Mouse (Mus musculus) limb, embryonic 11.5 days (tissue): ENCODE results near the gene Tmem108. TPM values are rescaled to one million over a fixed set of nuclear protein-coding genes. Genes with fewer than 3 reads are reported as not detected.

Experiments
- ATAC-seq: fragments of 200-750 bp; cut with Nextera tagmentation; 2 replicates; pipeline ENCODE4 v1.8.0; 2017; ENCODE audit warnings: low read depth; ENCODE audit not compliant: insufficient number of reproducible peaks, low FRiP score, low TSS enrichment
- DNase-seq: peaks from one replicate; pipeline ENCODE4 v3.0.0-alpha.2; 2015; ENCODE audit warnings: low spot score
- H3K27ac ChIP-seq: fragments of 300-500 bp; sonication (generic); replicated peaks from 2 replicates; pipeline ENCODE4 v1.5.1; 2014; ENCODE audit warnings: low read depth, mild to moderate bottlenecking, low read length
- H3K27me3 ChIP-seq: fragments of 300-500 bp; sonication (generic); 2 replicates; pipeline ENCODE4 v1.6.1; 2014; ENCODE audit warnings: mild to moderate bottlenecking, low read length, mixed read lengths; ENCODE audit not compliant: control insufficient read depth, insufficient read depth
- H3K36me3 ChIP-seq: fragments of 300-500 bp; sonication (generic); 2 replicates; pipeline ENCODE4 v1.6.1; 2014; ENCODE audit warnings: mild to moderate bottlenecking, low read length, moderate library complexity, mixed read lengths; ENCODE audit not compliant: control insufficient read depth, insufficient read depth
- H3K4me1 ChIP-seq: fragments of 300-500 bp; sonication (generic); 2 replicates; pipeline ENCODE4 v1.6.1; 2014; ENCODE audit warnings: low read length, mixed read lengths; ENCODE audit not compliant: control insufficient read depth, insufficient read depth
- H3K4me2 ChIP-seq: fragments of 300-500 bp; sonication (generic); 2 replicates; pipeline ENCODE4 v1.6.1; 2014; ENCODE audit warnings: low read depth, mild to moderate bottlenecking, moderate library complexity; ENCODE audit not compliant: severe bottlenecking
- H3K4me3 ChIP-seq: fragments of 300-500 bp; sonication (generic); 2 replicates; pipeline ENCODE4 v1.5.1; 2014; ENCODE audit warnings: low read depth, low read length
- H3K9ac ChIP-seq: fragments of 300-500 bp; sonication (generic); 2 replicates; pipeline ENCODE4 v1.6.1; 2014; ENCODE audit warnings: mild to moderate bottlenecking, low read length
- H3K9me3 ChIP-seq: fragments of 300-500 bp; sonication (generic); 2 replicates; pipeline ENCODE4 v1.6.1; 2016; ENCODE audit warnings: low read length; ENCODE audit not compliant: control insufficient read depth
- WGBS: fragments of 180-500 bp; shearing (Covaris S2); extraction: QIAGEN DNeasy Blood & Tissue Kit; methylation state at CpG from one replicate; pipeline ENCODE4 v1.1.7; 2014; 5-methylcytosine and 5-hydroxymethylcytosine counted together
- polyA plus RNA-seq: library from polyadenylated mRNA; unstranded; fragments of >200 nt; fragmentation: Nextera tagmentation; extraction: Ambion mirVana; gene quantifications from 2 replicates; pipeline ENCODE4 v1.2.1, GENCODE M21; 2014

Gene Tmem108
- polyA plus RNA-seq, 1 experiment from 2014 or later = 11.9 TPM

DNA sequence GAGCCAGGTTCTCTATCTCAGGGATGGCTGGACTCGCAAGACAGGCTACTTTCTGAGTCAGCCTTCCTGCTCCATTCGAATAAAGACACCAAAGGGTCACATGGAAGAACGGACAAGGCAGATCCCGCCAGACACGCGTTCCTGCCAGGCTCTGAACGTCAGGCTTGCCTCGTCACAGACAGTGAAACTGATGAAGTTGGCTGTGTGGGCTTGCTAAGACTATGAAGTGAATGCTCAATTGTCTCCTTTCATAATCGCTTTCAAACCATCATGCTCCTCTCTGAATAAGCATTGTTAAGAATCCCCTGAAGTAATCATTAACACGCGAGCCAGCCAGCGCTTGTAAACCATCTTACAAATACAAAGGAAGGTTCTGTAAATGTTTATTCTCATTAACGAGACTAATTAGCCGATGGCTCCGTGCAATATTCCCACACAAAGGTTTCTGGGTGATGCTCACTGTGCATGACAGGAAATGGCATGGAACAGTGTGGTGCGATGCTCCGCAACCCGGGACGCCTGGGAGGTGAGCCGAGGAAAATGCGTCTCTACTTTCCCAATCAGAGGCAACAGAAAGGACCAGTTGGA is 210.9 kb downstream of the Tmem108 start:
- WGBS = 70% methylated on average over 21 of the region's 21 CpGs
- Histone ChIP-seq H3K9ac (no peak overlapping the region), H3K27ac (no peak overlapping the region), H3K9me3 (no peaks in the 10 kb centered on the region), H3K4me1 (no peaks in the 10 kb centered on the region), H3K4me2 (no peak overlapping the region), H3K36me3 (no peaks in the 10 kb centered on the region), H3K27me3 (no peaks in the 10 kb centered on the region), H3K4me3 (no peak overlapping the region)
- no peak for ATAC-seq
- DNase-seq = no peak

- Histone ChIP-seq H3K9ac (no peak overlapping the region), H3K27me3 (no peaks in the 10 kb centered on the region), H3K4me1 (no peaks in the 10 kb centered on the region), H3K4me3 (no peak overlapping the region), H3K4me2 (no peak overlapping the region), H3K27ac (no peak overlapping the region), H3K36me3 (no peaks in the 10 kb centered on the region), H3K9me3 (no peaks in the 10 kb centered on the region)
- no peak for ATAC-seq
- DNase-seq = no peak
- WGBS = 75% methylated on average over 3 of the region's 3 CpGs
These were observed 212.5 kb downstream of the Tmem108 start for GRCm38 (mm10) chr9:103549178-103549577.

DNA sequence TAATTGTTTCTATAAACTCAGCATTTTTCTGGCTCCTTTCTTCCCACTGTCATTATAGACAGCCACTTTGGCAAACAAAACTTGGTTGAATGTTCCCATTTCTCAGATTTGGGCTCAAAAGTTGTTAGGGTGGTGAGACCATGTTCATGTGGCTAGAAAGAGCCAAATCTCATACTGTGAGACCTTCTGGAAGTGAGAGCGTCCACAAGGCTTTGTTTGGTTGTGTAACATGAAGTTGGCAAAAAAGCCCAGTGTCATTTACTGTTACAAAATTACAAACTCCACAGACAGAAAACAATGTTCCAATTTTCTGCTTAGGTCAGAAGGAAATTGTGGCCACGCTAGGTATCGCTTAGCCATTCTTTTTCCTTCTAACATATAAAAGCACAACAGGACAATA is 213.0 kb downstream of the Tmem108 start:
- DNase-seq = no peak
- H3K4me1 ChIP-seq = no peaks in the 10 kb centered on the region
- H3K9me3 ChIP-seq = no peaks in the 10 kb centered on the region
- no peak overlapping the region for H3K4me2 ChIP-seq
- no peak overlapping the region for H3K27ac ChIP-seq
- no peak overlapping the region for H3K4me3 ChIP-seq
- no peaks in the 10 kb centered on the region for H3K27me3 ChIP-seq
- H3K36me3 ChIP-seq = no peaks in the 10 kb centered on the region
- ATAC-seq = no peak
- 94% methylated on average over 3 of the region's 3 CpGs for WGBS
- no peak overlapping the region for H3K9ac ChIP-seq

DNA sequence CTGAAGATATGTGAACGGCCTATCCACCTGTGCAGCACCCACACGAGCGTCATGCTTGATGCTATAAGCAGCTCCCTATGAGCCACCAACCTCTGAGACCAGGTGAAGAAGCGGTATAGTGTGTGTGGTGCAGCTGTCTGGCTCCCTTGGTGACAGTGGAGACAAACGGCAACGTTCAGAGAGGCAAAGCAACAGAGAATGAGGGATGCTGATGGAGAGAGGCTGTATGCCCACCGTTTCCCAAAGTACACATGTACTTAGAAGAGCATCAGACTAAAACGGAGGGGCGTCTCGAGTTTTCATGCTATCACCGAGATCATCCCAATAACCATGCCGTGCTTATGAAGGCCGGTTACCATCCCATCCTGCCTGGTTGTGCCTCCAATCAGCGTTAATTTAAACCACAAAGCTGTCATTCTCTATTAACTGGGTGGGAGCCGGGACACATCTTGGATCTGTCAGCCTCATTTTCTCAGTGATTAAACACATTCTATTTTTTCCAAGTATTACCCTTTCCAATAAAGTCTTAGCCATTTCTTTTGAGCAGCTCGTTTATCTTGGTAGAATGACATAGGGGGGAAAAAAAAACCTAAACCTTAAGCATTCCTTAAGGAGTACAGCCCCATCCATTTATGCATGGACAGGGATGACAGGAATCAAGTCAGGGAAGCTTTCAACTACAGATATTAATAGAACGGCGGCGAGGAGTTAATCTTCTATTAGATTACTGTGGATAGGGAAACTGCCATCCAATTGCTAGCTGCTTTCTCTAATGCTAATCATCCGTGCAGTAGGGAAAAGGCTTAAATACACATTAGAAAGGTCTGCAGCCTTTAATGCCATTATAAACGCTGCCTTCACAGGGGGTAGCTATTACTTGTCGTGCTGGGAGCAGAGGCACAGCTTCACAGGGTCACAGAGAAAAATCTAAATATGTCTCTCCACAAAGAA is 214.7 kb downstream of the Tmem108 start:
- H3K9me3 ChIP-seq = no peaks in the 10 kb centered on the region

DNA sequence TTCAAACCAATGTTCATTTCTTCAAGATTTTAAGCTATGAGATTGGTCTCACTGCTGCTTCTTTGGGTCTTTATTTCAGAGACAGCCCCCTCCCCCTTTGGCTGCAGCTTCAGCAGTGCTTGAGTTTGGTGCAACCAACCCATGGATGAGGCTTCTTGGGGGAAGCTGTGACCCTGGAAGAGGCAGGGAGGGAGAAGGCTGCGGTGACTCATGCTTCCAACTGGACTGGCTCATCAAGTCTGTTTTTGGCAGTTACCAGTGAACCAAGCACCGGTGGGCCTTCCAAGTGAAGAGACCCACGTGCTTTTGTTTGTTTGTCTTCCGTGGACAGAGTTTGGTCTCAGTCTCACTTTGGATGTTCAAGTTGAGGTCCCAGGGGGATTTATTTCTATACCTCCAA is 215.9 kb downstream of the Tmem108 start:
- Histone ChIP-seq H3K4me1 (no peaks in the 10 kb centered on the region), H3K9ac (no peak overlapping the region), H3K9me3 (no peaks in the 10 kb centered on the region), H3K4me2 (no peak overlapping the region), H3K27ac (no peak overlapping the region), H3K27me3 (no peaks in the 10 kb centered on the region), H3K4me3 (no peak overlapping the region), H3K36me3 (no peaks in the 10 kb centered on the region)
- ATAC-seq (no peak), DNase-seq (no peak)
- 87% methylated on average over 4 of the region's 4 CpGs for WGBS

More for the DNA sequence above, 214.7 kb downstream of the Tmem108 start:
- Histone ChIP-seq H3K4me3 (no peak overlapping the region), H3K36me3 (no peaks in the 10 kb centered on the region), H3K4me1 (no peaks in the 10 kb centered on the region), H3K9ac (no peak overlapping the region), H3K27me3 (no peaks in the 10 kb centered on the region), H3K4me2 (no peak overlapping the region), H3K27ac (no peak overlapping the region)
- 67% methylated on average over 22 of the region's 22 CpGs for WGBS
- ATAC-seq (no peak), DNase-seq (no peak)

GRCm38 (mm10) chr9:103545271-103545670 is 216.4 kb downstream of the Tmem108 start:
- H3K27ac ChIP-seq = no peak overlapping the region
- 53% methylated on average over 4 of the region's 4 CpGs for WGBS
- no peaks in the 10 kb centered on the region for H3K9me3 ChIP-seq
- H3K36me3 ChIP-seq = no peaks in the 10 kb centered on the region
- H3K4me1 ChIP-seq = no peaks in the 10 kb centered on the region
- H3K4me2 ChIP-seq = no peak overlapping the region
- no peak overlapping the region for H3K9ac ChIP-seq
- no peaks in the 10 kb centered on the region for H3K27me3 ChIP-seq
- no peak for ATAC-seq
- no peak overlapping the region for H3K4me3 ChIP-seq
- no peak for DNase-seq

GRCm38 (mm10) chr9:103544599-103544998 is 217.0 kb downstream of the Tmem108 start:
- Histone ChIP-seq H3K27me3 (no peaks in the 10 kb centered on the region), H3K27ac (no peak overlapping the region), H3K4me1 (no peaks in the 10 kb centered on the region), H3K4me3 (no peak overlapping the region), H3K4me2 (no peak overlapping the region), H3K9me3 (no peaks in the 10 kb centered on the region), H3K9ac (no peak overlapping the region), H3K36me3 (no peaks in the 10 kb centered on the region)
- 81% methylated on average over 1 of the region's 1 CpGs for WGBS
- DNase-seq (no peak), ATAC-seq (no peak)

DNA sequence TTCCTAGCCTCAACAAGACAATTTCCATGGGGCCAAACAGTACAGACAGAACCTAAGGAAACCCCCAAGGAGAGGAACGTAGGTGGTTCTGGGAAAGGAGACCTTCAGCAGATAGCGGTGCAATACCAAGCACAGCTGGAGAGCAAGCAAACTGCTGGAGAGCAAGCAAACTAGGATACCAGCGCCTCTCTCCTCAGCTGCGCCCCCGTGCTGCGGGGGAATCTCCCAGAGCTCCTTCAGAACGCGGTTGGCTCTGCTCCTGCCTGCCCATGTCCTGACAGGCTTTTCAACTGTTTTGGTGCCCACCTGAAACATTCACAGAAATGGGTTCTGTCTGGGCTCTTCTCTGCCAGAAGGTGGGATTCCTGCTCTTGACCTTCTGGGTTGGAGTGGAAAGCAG is 221.1 kb downstream of the Tmem108 start:
- Histone ChIP-seq H3K36me3 (no peaks in the 10 kb centered on the region), H3K4me1 (no peaks in the 10 kb centered on the region), H3K4me3 (no peak overlapping the region), H3K27me3 (no peaks in the 10 kb centered on the region), H3K9ac (no peak overlapping the region), H3K9me3 (no peaks in the 10 kb centered on the region), H3K27ac (no peak overlapping the region), H3K4me2 (no peak overlapping the region)
- no peak for DNase-seq
- no peak for ATAC-seq
- 88% methylated on average over 8 of the region's 8 CpGs for WGBS
